Comparison of ENCODE assay signal across 8 mouse cellular contexts in the genomic region with DNA sequence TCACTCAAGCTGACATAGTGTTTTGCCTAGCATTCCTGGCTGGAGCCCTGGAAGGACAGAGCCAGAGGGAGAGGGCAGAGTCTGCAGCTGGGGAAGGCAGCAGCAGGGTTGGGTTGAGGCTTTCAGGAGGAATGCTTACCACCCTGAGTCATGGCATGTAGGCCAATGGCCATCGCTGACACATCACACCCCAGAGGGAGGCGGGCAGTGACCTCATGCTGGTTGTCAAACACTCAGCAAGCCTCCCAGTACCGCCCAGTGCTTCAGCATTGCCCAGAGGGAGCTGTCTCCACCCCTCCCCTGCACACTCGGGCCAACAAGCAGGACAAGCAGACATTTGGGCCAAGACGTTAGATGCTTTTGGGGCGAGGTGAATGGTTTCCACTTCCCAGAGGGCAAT. TPM values are rescaled to one million over a fixed set of nuclear protein-coding genes. Genes with fewer than 3 reads are reported as not detected.
DNase-seq lines count a peak whose midpoint lies in the region; ATAC-seq and TF ChIP-seq lines count a peak whose summit lies in the region.

No protein-coding gene starts in this region.

- no peak for TF ChIP-seq CTCF in lung, embryonic 14.5 days (IDR thresholded peaks at IDR 0.05; ENCODE audit: low read depth)

- no peaks in the 10 kb centered on the region for H3K36me3 ChIP-seq in lung, embryonic 14.5 days (ENCODE audit: insufficient read depth)

- no peaks in the 10 kb centered on the region for H3K27me3 ChIP-seq in lung, embryonic 14.5 days (ENCODE audit: insufficient read depth, low read length)

- no peak overlapping the region for H3K4me3 ChIP-seq in lung, embryonic 14.5 days (ENCODE audit: low read depth, low read length)

- H3K9ac ChIP-seq in lung, embryonic 14.5 days: no peak overlapping the region

- intact Hi-C loops in heart, postnatal 25 days (cut with DNase I): no loop called here
- intact Hi-C loops in left cerebral cortex, postnatal 36 days (cut with DNase I): no loop called here

- no peak overlapping the region for H3K27ac ChIP-seq in lung, embryonic 14.5 days (ENCODE audit: low read depth)

- peak; percentile 99 for DNase-seq in 3T3-L1 (ENCODE audit: low read depth, low spot score)
- DNase-seq in brain, adult 2 months (ENCODE audit: low read depth, low spot score): peak; percentile 57
- DNase-seq in heart, postnatal 25 days (ENCODE audit: low spot score): peak; percentile 88
- peak; percentile 55 for DNase-seq in lung, embryonic 14.5 days
- DNase-seq in left cerebral cortex, postnatal 36 days (ENCODE audit: low spot score in 2 of 2): no peak
- no peak for DNase-seq in thymus, postnatal 36 days
- DNase-seq in right cerebral cortex, postnatal 4 days: no peak
- DNase-seq in layer of hippocampus, adult 11-12 months (ENCODE audit: low spot score): no peak

- peak; percentile 47; the same call in 1 of the 2 replicates for ATAC-seq in lung, embryonic 14.5 days (ENCODE audit: insufficient read depth)

- H3K4me2 ChIP-seq in lung, embryonic 14.5 days: no peak overlapping the region

- peaks cover 14% of the 10 kb centered on the region; the same call in 1 of the 2 replicates for H3K4me1 ChIP-seq in lung, embryonic 14.5 days (ENCODE audit: insufficient read depth)

- H3K9me3 ChIP-seq in lung, embryonic 14.5 days (ENCODE audit: low read depth, low read length): no peaks in the 10 kb centered on the region

- 20% methylated on average over 6 of the region's 6 CpGs for WGBS in lung, embryonic 14.5 days

RNA-seq across cellular contexts. Expression of a gene that starts 46.5 kb away (rescaled TPM):
- total RNA-seq in heart, postnatal 25 days (2021): 10 to 100 TPM; 22.5 to 30.5 TPM
- polyA plus RNA-seq in lung, embryonic 14.5 days (2014; fragmentation: Nextera tagmentation; extraction: Ambion mirVana): 8.7 and 9.6 TPM in 2 replicates
- 10 to 100 TPM; 31.9 to 34.6 TPM for total RNA-seq in left cerebral cortex, postnatal 36 days (2021)

Comparison
In these comparisons a context has a peak if more than half of its experiments do, and no peak if none do; other contexts are left out.
1. DNase-seq: peak in 3T3-L1 (single experiment), brain, adult 2 months (single experiment), heart, postnatal 25 days (single experiment) and lung, embryonic 14.5 days (single experiment); none in left cerebral cortex, postnatal 36 days (0 of 2), thymus, postnatal 36 days (0 of 2), right cerebral cortex, postnatal 4 days (single experiment) and layer of hippocampus, adult 11-12 months (single experiment).